Mouse (Mus musculus): Measurements from ENCODE around the gene Atad5. TPM values are rescaled to one million over a fixed set of nuclear protein-coding genes. Genes with fewer than 3 reads are reported as not detected.
A peak's percentile ranks its signal among the peaks of the same experiment; 100 is the strongest.
"Not testable (repeated sequence)": the region's sequence is repeated elsewhere in the genome, so short reads cannot be mapped to it uniquely, and the experiment has no call there.

The Atad5 gene
- total RNA-seq, 2 experiments from 2014 or later = 0.74 to 0.81 TPM

DNA sequence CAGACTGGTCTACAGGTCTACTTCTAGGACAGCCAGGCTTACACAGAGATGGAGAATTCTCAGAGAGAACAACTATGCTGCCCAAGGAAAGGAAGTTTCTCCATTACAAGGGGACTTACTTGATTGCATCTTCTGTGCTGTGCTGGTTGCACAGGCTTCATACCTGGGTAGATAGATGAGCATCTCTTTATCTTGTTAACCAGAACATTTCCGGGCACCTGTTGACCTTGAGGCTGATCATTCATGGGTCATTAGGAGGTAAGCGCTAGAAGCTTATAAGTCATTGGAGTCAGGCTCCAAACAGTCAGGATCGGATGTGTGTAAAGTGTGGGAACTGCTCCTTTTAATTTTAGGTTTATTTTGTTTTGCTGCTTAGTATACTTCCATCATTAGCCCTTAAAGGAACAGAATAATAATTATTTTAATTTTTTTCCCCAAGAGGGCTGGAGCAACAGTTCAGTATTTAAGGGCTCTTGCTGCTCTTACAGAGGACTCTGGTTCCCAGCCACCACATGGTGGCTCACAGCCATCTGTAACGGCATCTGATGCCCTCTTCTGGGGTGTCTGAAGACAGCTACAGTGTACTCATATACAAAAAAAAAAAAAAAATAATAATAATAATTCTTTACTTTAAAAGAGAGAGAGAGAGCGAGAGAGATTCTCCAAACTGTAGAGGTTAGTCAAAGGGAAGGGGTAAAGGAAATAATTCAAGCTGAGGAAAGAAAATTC, 92.0 kb downstream of the Atad5 start:
- Histone ChIP-seq H3K27ac (no peak overlapping the region), H3K4me3 (no peak overlapping the region)
- DNase-seq = no peak
- intact Hi-C loops (cut with DNase I) = no loop called here
- TF ChIP-seq CTCF (IDR thresholded peaks at IDR 0.05) = 0 out of 2 replicates have a peak, but pooled peaks have one; percentile 9

DNA sequence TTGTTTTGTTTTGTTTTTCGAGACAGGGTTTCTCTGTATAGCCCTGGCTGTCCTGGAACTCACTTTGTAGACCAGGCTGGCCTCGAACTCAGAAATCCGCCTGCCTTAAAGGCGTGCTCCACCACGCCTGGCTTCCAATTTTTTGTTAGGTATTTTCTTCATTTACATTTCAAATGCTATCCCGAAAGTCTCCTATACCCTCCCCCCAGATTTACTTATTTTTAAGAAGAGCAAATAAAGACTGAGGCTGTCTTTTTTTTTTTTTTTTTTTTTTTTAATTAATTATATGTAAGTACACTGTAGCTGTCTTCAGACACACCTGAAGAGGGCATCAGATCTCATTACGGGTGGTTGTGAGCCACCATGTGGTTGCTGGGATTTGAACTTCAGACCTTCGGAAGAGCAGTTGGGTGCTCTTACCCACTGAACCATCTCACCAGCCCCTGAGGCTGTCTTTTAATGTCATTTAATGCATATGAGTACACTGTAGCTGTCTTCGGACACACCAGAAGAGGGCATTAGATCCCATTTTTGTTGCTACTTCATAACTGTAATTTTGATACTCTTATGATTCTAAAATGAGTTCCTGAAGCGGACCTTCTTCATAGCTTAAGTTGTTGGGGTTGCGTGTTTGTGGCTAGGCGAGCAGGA, 94.0 kb downstream of the Atad5 start:
- peak overlapping the region; percentile 97 for H3K27ac ChIP-seq
- H3K4me3 ChIP-seq = peak overlapping the region; percentile 80
- intact Hi-C loops (cut with DNase I); DNase-seq: not testable (repeated sequence)
- peak; percentile 38; the same call in 1 of the 2 replicates for TF ChIP-seq CTCF (IDR thresholded peaks at IDR 0.05)

DNA sequence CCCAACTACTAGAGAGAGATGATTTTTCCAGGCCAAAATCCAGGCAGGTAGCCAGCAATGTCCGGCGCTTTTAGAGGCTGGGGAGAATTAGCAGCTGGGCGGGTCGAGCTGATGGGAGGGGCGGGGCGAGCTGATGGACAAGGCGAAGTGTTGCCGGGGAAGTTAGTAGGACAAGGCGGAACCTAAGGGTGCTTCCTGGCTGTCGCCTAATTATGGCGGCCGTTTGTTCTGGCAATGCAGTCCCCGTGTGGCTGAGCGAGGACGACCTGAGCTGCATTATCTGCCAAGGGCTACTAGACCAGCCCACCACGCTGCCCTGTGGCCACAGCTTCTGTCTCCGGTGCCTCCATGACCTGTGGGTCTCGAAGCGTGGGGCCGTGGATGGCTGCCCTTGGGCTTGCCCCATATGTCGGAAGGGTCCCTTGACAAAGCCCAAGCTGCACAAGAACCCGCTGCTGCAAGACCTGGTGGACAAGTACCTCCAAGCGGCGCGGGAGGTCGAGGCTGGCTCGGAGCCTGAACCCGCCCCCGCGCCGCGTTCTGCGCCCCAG, 94.6 kb downstream of the Atad5 start, which contains the start of gene Rnf135:
Gene Rnf135 (plus strand): TSS at position 147 of the 551 bp plus-strand sequence.
- intact Hi-C loops (cut with DNase I) = no loop called here
- peak; percentile 97 for DNase-seq
- TF ChIP-seq CTCF (IDR thresholded peaks at IDR 0.05) = no peak
- Histone ChIP-seq H3K4me3 (peak within 1 kb of the TSS; percentile 80), H3K27ac (peak within 1 kb of the TSS; percentile 97)

GRCm38 (mm10) chr11:80184531-80185071, 95.4 kb downstream of the Atad5 start:
- intact Hi-C loops (cut with DNase I) = no loop called here
- Histone ChIP-seq H3K27ac (peak overlapping the region; percentile 97), H3K4me3 (peak overlapping the region; percentile 80)
- no peak for TF ChIP-seq CTCF (IDR thresholded peaks at IDR 0.05)
- no peak for DNase-seq

Other genes starting within 250 kb of the Atad5 start
- gene Utp6, start 127.0 kb upstream of the Atad5 start, total RNA-seq (2021) = 10 to 100 TPM; 30.2 to 31.2 TPM
- 10 to 100 TPM; 18.6 to 24.2 TPM for gene Suz12, start 96.3 kb upstream of the Atad5 start, total RNA-seq (2021)
- 1 to 10 TPM; 4.1 to 6.6 TPM for gene Crlf3, start 8.4 kb upstream of the Atad5 start, total RNA-seq (2021)
- 10 to 100 TPM; 18.6 to 24.1 TPM for gene Tefm, start 52.8 kb downstream of the Atad5 start, total RNA-seq (2021)
- gene Adap2, start 64.7 kb downstream of the Atad5 start, total RNA-seq (2021) = 1 to 10 TPM; 4.2 to 4.7 TPM
- gene Rnf135, start 94.5 kb downstream of the Atad5 start, total RNA-seq (2021) = 1 to 10 TPM; 2.2 to 2.4 TPM
- gene Rhot1, start 119.6 kb downstream of the Atad5 start, total RNA-seq (2021) = 10 to 100 TPM; 43.6 to 45.3 TPM
- gene Rhbdl3, start 211.5 kb downstream of the Atad5 start, total RNA-seq (2021) = 1 to 10 TPM; 3.9 to 7.6 TPM